Mouse (Mus musculus): ENCODE results near the gene Gria4. TPM values are rescaled to one million over a fixed set of nuclear protein-coding genes. Genes with fewer than 3 reads are reported as not detected.

The Gria4 gene
- polyA plus RNA-seq, 1 experiment = 154 TPM

- 41% methylated on average over 4 of the region's 4 CpGs for WGBS
- Histone ChIP-seq H3K4me1 (ENCODE audit: control insufficient read depth, insufficient read depth, low read length) (no peaks in the 10 kb centered on the region; the same call in 1 of the 2 replicates), H3K27ac (ENCODE audit: insufficient read depth, low read length) (peak overlapping the region; percentile 69), H3K4me3 (replicated peaks; ENCODE audit: insufficient read depth, low read depth, low read length) (no peak overlapping the region), H3K27me3 (ENCODE audit: control insufficient read depth, insufficient read depth, low read length) (no peaks in the 10 kb centered on the region)
- no peak for TF ChIP-seq POLR2A (IDR thresholded peaks at IDR 0.05; ENCODE audit: borderline replicate concordance, insufficient read depth, low read length)
- TF ChIP-seq CTCF (IDR thresholded peaks at IDR 0.05; ENCODE audit: borderline replicate concordance, insufficient read depth, low read depth, low read length) = no peak
- peak in 1 of 2 experiments; percentile 32 for DNase-seq
Measured at GRCm38 (mm10) chr9:4555415-4555959, 240.5 kb downstream of the Gria4 start.

DNA sequence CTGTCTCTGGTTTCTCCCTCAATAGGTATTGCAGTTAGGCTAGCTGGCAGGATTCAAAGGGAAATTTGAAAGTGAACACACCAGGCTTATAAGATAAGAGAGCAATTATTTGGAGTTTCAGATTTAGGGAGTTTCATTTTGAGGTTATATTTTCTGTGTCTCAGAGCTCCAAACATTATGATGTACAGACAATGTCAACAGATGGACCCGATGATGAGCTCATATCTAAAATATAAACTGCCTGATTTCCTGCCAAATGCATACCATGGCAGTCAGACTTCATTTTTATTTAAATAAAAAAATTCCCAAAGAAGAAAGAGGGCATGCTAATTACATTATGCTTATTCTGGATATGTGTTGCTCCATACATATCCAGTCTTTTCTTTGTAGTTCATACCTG, 256.8 kb downstream of the Gria4 start:
- H3K27ac ChIP-seq (ENCODE audit: insufficient read depth, low read length) = no peak overlapping the region
- H3K27me3 ChIP-seq (ENCODE audit: control insufficient read depth, insufficient read depth, low read length) = no peaks in the 10 kb centered on the region
- H3K4me1 ChIP-seq (ENCODE audit: control insufficient read depth, insufficient read depth, low read length) = no peaks in the 10 kb centered on the region; the same call in 1 of the 2 replicates
- 11% methylated on average over 1 of the region's 1 CpGs for WGBS
- DNase-seq = peak in 1 of 2 experiments; percentile 78
- TF ChIP-seq POLR2A (IDR thresholded peaks at IDR 0.05; ENCODE audit: borderline replicate concordance, insufficient read depth, low read length) (no peak), CTCF (IDR thresholded peaks at IDR 0.05; ENCODE audit: borderline replicate concordance, insufficient read depth, low read depth, low read length) (no peak)
- no peak overlapping the region for H3K4me3 ChIP-seq (replicated peaks; ENCODE audit: insufficient read depth, low read depth, low read length)

DNA sequence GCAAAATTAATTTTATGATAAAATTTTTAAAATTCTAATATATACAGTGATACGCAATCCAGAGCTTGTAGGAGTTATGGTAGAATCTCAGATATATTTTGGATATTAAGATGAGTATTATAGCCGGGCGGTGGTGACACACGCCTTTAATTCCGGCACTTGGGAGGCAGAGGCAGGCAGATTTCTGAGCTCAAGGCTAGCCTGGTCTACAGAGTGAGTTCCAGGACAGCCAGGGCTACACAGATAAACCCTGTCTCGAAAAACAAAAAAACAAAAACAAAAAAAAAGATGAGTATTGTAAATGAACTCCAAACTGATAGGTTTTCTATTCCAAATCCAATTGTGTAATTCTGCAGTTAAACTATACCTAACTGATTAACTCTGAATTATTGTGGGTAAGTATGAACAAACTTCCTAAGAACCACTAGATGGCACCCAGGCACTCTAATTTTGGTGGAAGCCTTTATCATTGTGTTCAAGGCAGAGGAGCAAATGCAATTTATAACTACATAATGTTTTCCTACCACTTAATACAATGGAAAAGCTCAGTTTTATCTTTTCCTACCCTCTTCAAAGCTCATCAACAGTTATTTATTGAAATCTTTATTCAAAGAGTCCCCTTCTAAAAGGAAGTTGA, 259.4 kb downstream of the Gria4 start:
- TF ChIP-seq POLR2A (IDR thresholded peaks at IDR 0.05; ENCODE audit: borderline replicate concordance, insufficient read depth, low read length) (no peak), CTCF (IDR thresholded peaks at IDR 0.05; ENCODE audit: borderline replicate concordance, insufficient read depth, low read depth, low read length) (peak; percentile 33; the same call in 1 of the 2 replicates)
- Histone ChIP-seq H3K4me3 (replicated peaks; ENCODE audit: insufficient read depth, low read depth, low read length) (no peak overlapping the region), H3K4me1 (ENCODE audit: control insufficient read depth, insufficient read depth, low read length) (peaks cover 3% of the 10 kb centered on the region; the same call in 1 of the 2 replicates), H3K27me3 (ENCODE audit: control insufficient read depth, insufficient read depth, low read length) (no peaks in the 10 kb centered on the region), H3K27ac (ENCODE audit: insufficient read depth, low read length) (no peak overlapping the region)
- DNase-seq = peak in 1 of 2 experiments; percentile 60
- WGBS = 95% methylated on average over 6 of the region's 6 CpGs

DNA sequence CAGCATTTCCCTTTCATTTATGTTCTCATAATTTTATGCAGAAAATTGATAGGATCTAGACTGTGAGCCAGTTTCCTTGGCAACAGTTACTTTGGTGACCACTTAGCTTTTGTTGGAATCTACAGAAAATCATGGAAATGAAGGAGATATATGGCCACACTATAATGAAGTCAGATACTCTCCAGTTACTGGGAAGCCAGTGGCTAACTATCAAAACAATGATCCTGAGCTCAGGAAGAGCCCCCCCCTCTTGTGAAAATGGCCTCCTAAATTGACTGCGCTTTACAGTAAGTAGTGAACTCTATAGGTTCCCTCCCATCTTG, 281.5 kb downstream of the Gria4 start:
- H3K4me3 ChIP-seq (replicated peaks; ENCODE audit: insufficient read depth, low read depth, low read length) = no peak overlapping the region
- TF ChIP-seq POLR2A (IDR thresholded peaks at IDR 0.05; ENCODE audit: borderline replicate concordance, insufficient read depth, low read length) = no peak
- TF ChIP-seq CTCF (IDR thresholded peaks at IDR 0.05; ENCODE audit: borderline replicate concordance, insufficient read depth, low read depth, low read length) = no peak
- no peak overlapping the region for H3K27ac ChIP-seq (ENCODE audit: insufficient read depth, low read length)
- H3K4me1 ChIP-seq (ENCODE audit: control insufficient read depth, insufficient read depth, low read length) = no peaks in the 10 kb centered on the region
- no peaks in the 10 kb centered on the region for H3K27me3 ChIP-seq (ENCODE audit: control insufficient read depth, insufficient read depth, low read length)
- DNase-seq = no peak
- WGBS = 94% methylated on average over 1 of the region's 1 CpGs

GRCm38 (mm10) chr9:4513796-4514562, 282.1 kb downstream of the Gria4 start:
- Histone ChIP-seq H3K4me1 (ENCODE audit: control insufficient read depth, insufficient read depth, low read length) (no peaks in the 10 kb centered on the region), H3K27ac (ENCODE audit: insufficient read depth, low read length) (no peak overlapping the region), H3K4me3 (replicated peaks; ENCODE audit: insufficient read depth, low read depth, low read length) (no peak overlapping the region), H3K27me3 (ENCODE audit: control insufficient read depth, insufficient read depth, low read length) (no peaks in the 10 kb centered on the region)
- DNase-seq = no peak
- TF ChIP-seq CTCF (IDR thresholded peaks at IDR 0.05; ENCODE audit: borderline replicate concordance, insufficient read depth, low read depth, low read length) = no peak
- no peak for TF ChIP-seq POLR2A (IDR thresholded peaks at IDR 0.05; ENCODE audit: borderline replicate concordance, insufficient read depth, low read length)

DNA sequence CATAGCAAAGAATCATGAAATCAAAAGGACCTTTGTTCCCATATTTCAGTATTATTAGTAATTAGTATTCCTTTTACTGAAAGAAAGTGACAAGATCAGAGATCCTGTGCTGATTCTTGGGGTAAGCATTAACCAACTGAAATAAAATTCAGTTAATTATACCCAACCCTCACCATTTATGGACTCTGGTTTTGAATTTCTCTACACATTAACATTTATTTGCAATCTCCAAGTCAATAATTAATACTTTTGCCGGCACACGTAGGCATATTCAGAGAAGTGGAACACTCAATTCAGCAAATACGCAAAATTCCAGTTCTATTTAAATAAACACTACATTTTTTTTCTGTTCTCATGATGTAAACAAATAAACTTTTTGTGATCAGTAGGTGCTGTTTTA, 289.9 kb downstream of the Gria4 start:
- no peak overlapping the region for H3K27ac ChIP-seq (ENCODE audit: insufficient read depth, low read length)
- TF ChIP-seq CTCF (IDR thresholded peaks at IDR 0.05; ENCODE audit: borderline replicate concordance, insufficient read depth, low read depth, low read length) (no peak), POLR2A (IDR thresholded peaks at IDR 0.05; ENCODE audit: borderline replicate concordance, insufficient read depth, low read length) (no peak)
- WGBS = 98% methylated on average over 3 of the region's 3 CpGs
- DNase-seq = no peak
- no peak overlapping the region for H3K4me3 ChIP-seq (replicated peaks; ENCODE audit: insufficient read depth, low read depth, low read length)
- H3K27me3 ChIP-seq (ENCODE audit: control insufficient read depth, insufficient read depth, low read length) = no peaks in the 10 kb centered on the region
- H3K4me1 ChIP-seq (ENCODE audit: control insufficient read depth, insufficient read depth, low read length) = peaks cover 2% of the 10 kb centered on the region; the same call in 1 of the 2 replicates

DNA sequence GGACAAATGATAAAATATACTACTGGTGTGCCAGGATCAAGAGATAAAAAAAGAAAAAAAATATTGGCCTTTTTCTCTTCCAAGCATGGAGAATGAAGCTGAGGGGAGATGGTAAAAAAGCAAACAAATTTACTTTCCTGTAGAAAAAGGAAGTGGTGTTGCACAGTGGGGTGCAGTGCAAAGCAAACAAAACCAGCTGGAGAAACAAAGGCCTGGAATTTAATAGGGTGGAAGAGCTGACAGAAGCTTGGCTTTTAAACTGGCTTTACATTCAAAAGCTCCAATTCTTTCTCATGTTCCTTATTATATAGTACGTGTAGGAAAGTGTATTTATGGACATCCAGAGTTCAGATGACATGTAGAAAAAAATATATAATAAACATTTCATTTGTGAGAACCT, 290.9 kb downstream of the Gria4 start:
- peaks cover 2% of the 10 kb centered on the region; the same call in 1 of the 2 replicates for H3K4me1 ChIP-seq (ENCODE audit: control insufficient read depth, insufficient read depth, low read length)
- H3K27me3 ChIP-seq (ENCODE audit: control insufficient read depth, insufficient read depth, low read length) = no peaks in the 10 kb centered on the region
- WGBS = 10% methylated on average over 1 of the region's 1 CpGs
- H3K4me3 ChIP-seq (replicated peaks; ENCODE audit: insufficient read depth, low read depth, low read length) = no peak overlapping the region
- TF ChIP-seq CTCF (IDR thresholded peaks at IDR 0.05; ENCODE audit: borderline replicate concordance, insufficient read depth, low read depth, low read length) (no peak), POLR2A (IDR thresholded peaks at IDR 0.05; ENCODE audit: borderline replicate concordance, insufficient read depth, low read length) (no peak)
- peak in 1 of 2 experiments; percentile 40 for DNase-seq
- no peak overlapping the region for H3K27ac ChIP-seq (ENCODE audit: insufficient read depth, low read length)

Data from cerebellum, adult 2 months (tissue).